Mouse (Mus musculus): ENCODE results near the gene Ccdc83. TPM values are rescaled to one million over a fixed set of nuclear protein-coding genes. Genes with fewer than 3 reads are reported as not detected.

Ccdc83 gene
- total RNA-seq, 1 experiment = 0.31 TPM

GRCm38 (mm10) chr7:90258701-90259100 lies 6.9 kb downstream of the Ccdc83 start:
- Histone ChIP-seq H3K36me3 (ENCODE audit: control insufficient read depth, insufficient read depth, low read length, poor library complexity, severe bottlenecking) (no peaks in the 10 kb centered on the region), H3K4me1 (ENCODE audit: control insufficient read depth in 2 of 2, insufficient read depth in 2 of 2, low read length in 2 of 2, poor library complexity in 1 of 2) (0 out of 4 replicates have a peak, but pooled peaks cover 3 to 5% of the 10 kb centered on the region in 2 experiments), H3K27ac (ENCODE audit: insufficient read depth, low read depth, low read length, poor library complexity, severe bottlenecking) (no peak overlapping the region), H3K9ac (ENCODE audit: insufficient read depth, low read depth, low read length, poor library complexity, severe bottlenecking) (no peak overlapping the region), H3K9me3 (ENCODE audit: control insufficient read depth, insufficient read depth, low read depth, low read length) (no peaks in the 10 kb centered on the region), H3K4me3 (ENCODE audit: insufficient read depth in 1 of 2, low read depth in 1 of 2, low read length in 2 of 2, poor library complexity in 1 of 2, severe bottlenecking in 1 of 2) (no peak overlapping the region)
- DNase-seq (ENCODE audit: low read depth, low spot score) = no peak
- in situ Hi-C loops (cut with MboI; ENCODE audit: low sequenced_read_pairs in 2 of 2, unreplicated experiment in 2 of 2) = loop anchor here in 1 of 2 experiments (25.0 kb wide), 1 partner anchor 746 kb away; no protein-coding TSS in a partner anchor
- TF ChIP-seq ZC3H11A (IDR thresholded peaks at IDR 0.05; ENCODE audit: borderline replicate concordance, low read depth, low read length) = no peak

- H3K4me3 ChIP-seq (ENCODE audit: insufficient read depth in 1 of 2, low read depth in 1 of 2, low read length in 2 of 2, poor library complexity in 1 of 2, severe bottlenecking in 1 of 2) = no peak overlapping the region
- DNase-seq (ENCODE audit: low read depth, low spot score) = no peak
- no peaks in the 10 kb centered on the region for H3K4me1 ChIP-seq (ENCODE audit: control insufficient read depth in 2 of 2, insufficient read depth in 2 of 2, low read length in 2 of 2, poor library complexity in 1 of 2)
- no peak overlapping the region for H3K27ac ChIP-seq (ENCODE audit: insufficient read depth, low read depth, low read length, poor library complexity, severe bottlenecking)
- TF ChIP-seq ZNF384 (IDR thresholded peaks at IDR 0.05; ENCODE audit: low read depth, low read length) (no peak), HCFC1 (IDR thresholded peaks at IDR 0.05; ENCODE audit: borderline replicate concordance, insufficient read depth, low read length) (no peak), MAFK (IDR thresholded peaks at IDR 0.05; ENCODE audit: insufficient read depth, low read depth, low read length) (no peak)
- no peaks in the 10 kb centered on the region for H3K9me3 ChIP-seq (ENCODE audit: control insufficient read depth, insufficient read depth, low read depth, low read length)
- no peaks in the 10 kb centered on the region for H3K36me3 ChIP-seq (ENCODE audit: control insufficient read depth, insufficient read depth, low read length, poor library complexity, severe bottlenecking)
- in situ Hi-C loops (cut with MboI; ENCODE audit: low sequenced_read_pairs in 2 of 2, unreplicated experiment in 2 of 2) = loop anchor here in 1 of 2 experiments (25.0 kb wide), 1 partner anchor 741 kb away; no protein-coding TSS in a partner anchor
- H3K9ac ChIP-seq (ENCODE audit: insufficient read depth, low read depth, low read length, poor library complexity, severe bottlenecking) = no peak overlapping the region
Measured at GRCm38 (mm10) chr7:90252946-90253345, 12.6 kb downstream of the Ccdc83 start.

GRCm38 (mm10) chr7:90243643-90244042 lies 21.9 kb downstream of the Ccdc83 start:
- in situ Hi-C loops (cut with MboI; ENCODE audit: low sequenced_read_pairs in 2 of 2, unreplicated experiment in 2 of 2) = no loop called here
- H3K9ac ChIP-seq (ENCODE audit: insufficient read depth, low read depth, low read length, poor library complexity, severe bottlenecking) = no peak overlapping the region
- no peak for DNase-seq (ENCODE audit: low read depth, low spot score)
- H3K9me3 ChIP-seq (ENCODE audit: control insufficient read depth, insufficient read depth, low read depth, low read length) = no peaks in the 10 kb centered on the region
- no peaks in the 10 kb centered on the region for H3K4me1 ChIP-seq (ENCODE audit: control insufficient read depth in 2 of 2, insufficient read depth in 2 of 2, low read length in 2 of 2, poor library complexity in 1 of 2)
- TF ChIP-seq ZC3H11A (IDR thresholded peaks at IDR 0.05; ENCODE audit: borderline replicate concordance, low read depth, low read length) (no peak), HCFC1 (IDR thresholded peaks at IDR 0.05; ENCODE audit: borderline replicate concordance, insufficient read depth, low read length) (no peak), ZNF384 (IDR thresholded peaks at IDR 0.05; ENCODE audit: low read depth, low read length) (no peak), CHD2 (IDR thresholded peaks at IDR 0.05; ENCODE audit: low read depth, low read length) (no peak), MAFK (IDR thresholded peaks at IDR 0.05; ENCODE audit: insufficient read depth, low read depth, low read length) (no peak)
- H3K4me3 ChIP-seq (ENCODE audit: insufficient read depth in 1 of 2, low read depth in 1 of 2, low read length in 2 of 2, poor library complexity in 1 of 2, severe bottlenecking in 1 of 2) = no peak overlapping the region
- H3K36me3 ChIP-seq (ENCODE audit: control insufficient read depth, insufficient read depth, low read length, poor library complexity, severe bottlenecking) = no peaks in the 10 kb centered on the region
- H3K27ac ChIP-seq (ENCODE audit: insufficient read depth, low read depth, low read length, poor library complexity, severe bottlenecking) = no peak overlapping the region

- no peak overlapping the region for H3K4me3 ChIP-seq (ENCODE audit: insufficient read depth in 1 of 2, low read depth in 1 of 2, low read length in 2 of 2, poor library complexity in 1 of 2, severe bottlenecking in 1 of 2)
- in situ Hi-C loops (cut with MboI; ENCODE audit: low sequenced_read_pairs in 2 of 2, unreplicated experiment in 2 of 2) = no loop called here
- no peak for DNase-seq (ENCODE audit: low read depth, low spot score)
- no peak for TF ChIP-seq ZC3H11A (IDR thresholded peaks at IDR 0.05; ENCODE audit: borderline replicate concordance, low read depth, low read length)
- TF ChIP-seq HCFC1 (IDR thresholded peaks at IDR 0.05; ENCODE audit: borderline replicate concordance, insufficient read depth, low read length) = no peak
- no peak for TF ChIP-seq ZNF384 (IDR thresholded peaks at IDR 0.05; ENCODE audit: low read depth, low read length)
- TF ChIP-seq CHD2 (IDR thresholded peaks at IDR 0.05; ENCODE audit: low read depth, low read length) = no peak
- TF ChIP-seq MAFK (IDR thresholded peaks at IDR 0.05; ENCODE audit: insufficient read depth, low read depth, low read length) = no peak
- no peak overlapping the region for H3K9ac ChIP-seq (ENCODE audit: insufficient read depth, low read depth, low read length, poor library complexity, severe bottlenecking)
- no peak overlapping the region for H3K27ac ChIP-seq (ENCODE audit: insufficient read depth, low read depth, low read length, poor library complexity, severe bottlenecking)
- H3K36me3 ChIP-seq (ENCODE audit: control insufficient read depth, insufficient read depth, low read length, poor library complexity, severe bottlenecking) = no peaks in the 10 kb centered on the region
- H3K4me1 ChIP-seq (ENCODE audit: control insufficient read depth in 2 of 2, insufficient read depth in 2 of 2, low read length in 2 of 2, poor library complexity in 1 of 2) = no peaks in the 10 kb centered on the region
- no peaks in the 10 kb centered on the region for H3K9me3 ChIP-seq (ENCODE audit: control insufficient read depth, insufficient read depth, low read depth, low read length)
Measured at GRCm38 (mm10) chr7:90243151-90243550, 22.4 kb downstream of the Ccdc83 start.

- TF ChIP-seq MAFK (IDR thresholded peaks at IDR 0.05; ENCODE audit: insufficient read depth, low read depth, low read length) (no peak), CHD2 (IDR thresholded peaks at IDR 0.05; ENCODE audit: low read depth, low read length) (no peak), ZNF384 (IDR thresholded peaks at IDR 0.05; ENCODE audit: low read depth, low read length) (no peak), ZC3H11A (IDR thresholded peaks at IDR 0.05; ENCODE audit: borderline replicate concordance, low read depth, low read length) (no peak), HCFC1 (IDR thresholded peaks at IDR 0.05; ENCODE audit: borderline replicate concordance, insufficient read depth, low read length) (no peak)
- H3K9me3 ChIP-seq (ENCODE audit: control insufficient read depth, insufficient read depth, low read depth, low read length) = no peaks in the 10 kb centered on the region
- no peak overlapping the region for H3K9ac ChIP-seq (ENCODE audit: insufficient read depth, low read depth, low read length, poor library complexity, severe bottlenecking)
- no peak overlapping the region for H3K27ac ChIP-seq (ENCODE audit: insufficient read depth, low read depth, low read length, poor library complexity, severe bottlenecking)
- in situ Hi-C loops (cut with MboI; ENCODE audit: low sequenced_read_pairs in 2 of 2, unreplicated experiment in 2 of 2) = no loop called here
- no peaks in the 10 kb centered on the region for H3K36me3 ChIP-seq (ENCODE audit: control insufficient read depth, insufficient read depth, low read length, poor library complexity, severe bottlenecking)
- no peaks in the 10 kb centered on the region for H3K4me1 ChIP-seq (ENCODE audit: control insufficient read depth in 2 of 2, insufficient read depth in 2 of 2, low read length in 2 of 2, poor library complexity in 1 of 2)
- no peak for DNase-seq (ENCODE audit: low read depth, low spot score)
- H3K4me3 ChIP-seq (ENCODE audit: insufficient read depth in 1 of 2, low read depth in 1 of 2, low read length in 2 of 2, poor library complexity in 1 of 2, severe bottlenecking in 1 of 2) = no peak overlapping the region
Measured at GRCm38 (mm10) chr7:90236289-90236905, 29.2 kb downstream of the Ccdc83 start.

All from ES-E14 (cell line).